Mouse (Mus musculus): ENCODE results near the gene Rnf135.

DNA sequence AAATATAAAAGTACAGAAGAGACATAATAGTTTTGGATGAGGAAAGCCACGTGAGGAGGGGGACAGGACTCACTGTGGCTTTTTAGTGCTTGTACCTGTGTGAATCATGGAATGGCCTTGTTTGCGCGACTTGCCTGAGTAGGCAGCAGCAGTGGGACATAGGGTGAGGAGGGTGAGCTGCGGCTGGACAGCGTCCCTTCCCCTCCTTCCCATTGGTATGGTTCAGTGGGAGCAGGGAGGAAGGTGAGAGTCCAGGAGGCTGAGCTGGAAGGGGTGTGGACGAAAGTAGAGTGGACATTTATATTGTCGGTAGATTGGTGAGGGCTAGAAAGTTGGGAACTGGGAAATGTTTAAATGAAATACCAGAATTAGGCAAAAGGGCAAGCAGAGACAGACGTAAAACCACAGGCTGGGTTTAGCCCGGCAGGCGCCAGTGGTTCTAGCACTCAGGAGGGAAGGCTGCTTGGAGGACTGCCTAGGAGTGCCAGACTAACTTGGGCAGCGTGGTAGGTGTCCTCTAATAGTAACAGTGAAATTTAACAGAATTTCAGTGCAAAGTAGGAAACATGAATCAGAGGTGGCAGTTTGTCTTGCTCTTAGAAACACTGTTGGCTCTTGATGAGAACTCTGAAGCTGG lies 35.1 kb downstream of the Rnf135 start:
- TF ChIP-seq POLR2A (IDR thresholded peaks at IDR 0.05; ENCODE audit: insufficient read length, low read depth) (no peak), E2F4 (IDR thresholded peaks at IDR 0.05; ENCODE audit: insufficient read depth) (no peak), TCF12 (IDR thresholded peaks at IDR 0.05; ENCODE audit: insufficient read depth, poor library complexity, severe bottlenecking) (no peak), POLR2AphosphoS2 (IDR thresholded peaks at IDR 0.05; ENCODE audit: insufficient read length, low read depth) (no peak)
